Mouse (Mus musculus) MEL (cell line): ENCODE measurements around the gene Shroom2. TPM values are rescaled to one million over a fixed set of nuclear protein-coding genes. Genes with fewer than 3 reads are reported as not detected.

Source experiments
- DNase-seq: peaks from one replicate; pipeline ENCODE4 v3.0.0; 2011; ENCODE audit warnings: low read depth, low spot score
- H3K27ac ChIP-seq: 2 replicates; pipeline ENCODE4 v1.5.1; 2012; ENCODE audit warnings: low read depth, mild to moderate bottlenecking, control low read depth, low read length, moderate library complexity; ENCODE audit not compliant: control insufficient read depth
- H3K27me3 ChIP-seq, 2 experiments: fragments of 150-350 bp in 1 of 2; sonication (generic) in 1 of 2; 2 replicates each; pipeline ENCODE4 v1.6.1; 2012; ENCODE audit warnings: low read length in 2 of 2, mild to moderate bottlenecking in 2 of 2, improper control_type of control experiment in 1 of 2, moderate library complexity in 1 of 2; ENCODE audit not compliant: insufficient read depth in 2 of 2, control insufficient read depth in 1 of 2
- H3K36me3 ChIP-seq, 2 experiments: 2 replicates each; pipeline ENCODE4 v1.6.1; 2012 to 2014; ENCODE audit warnings: low read length in 2 of 2, improper control_type of control experiment in 1 of 2, inconsistent platforms in 1 of 2, mild to moderate bottlenecking in 1 of 2; ENCODE audit not compliant: insufficient read depth in 2 of 2, control insufficient read depth in 1 of 2
- H3K4me1 ChIP-seq, 2 experiments: fragments of 150-350 bp in 1 of 2; sonication (generic) in 1 of 2; 2 replicates each; pipeline ENCODE4 v1.6.1; 2012; ENCODE audit warnings: low read length in 2 of 2, improper control_type of control experiment in 1 of 2, mild to moderate bottlenecking in 1 of 2; ENCODE audit not compliant: insufficient read depth in 2 of 2, control insufficient read depth in 1 of 2
- H3K4me3 ChIP-seq, 2 experiments: fragments of 150-350 bp in 1 of 2; sonication (generic) in 1 of 2; 2 replicates each; pipeline ENCODE4 v1.5.1; 2012; ENCODE audit warnings: low read depth in 2 of 2, low read length in 2 of 2, mild to moderate bottlenecking in 2 of 2, moderate library complexity in 2 of 2, control low read depth in 1 of 2, improper control_type of control experiment in 1 of 2; ENCODE audit not compliant: control insufficient read depth in 1 of 2, insufficient read depth in 1 of 2
- H3K79me2 ChIP-seq: 2 replicates; pipeline ENCODE4 v1.6.1; 2012; ENCODE audit warnings: mild to moderate bottlenecking, low read length, moderate library complexity; ENCODE audit not compliant: control insufficient read depth, poor library complexity, insufficient read depth
- H3K9ac ChIP-seq: 2 replicates; pipeline ENCODE4 v1.6.1; 2012; ENCODE audit warnings: low read depth, mild to moderate bottlenecking, control low read depth, low read length, moderate library complexity; ENCODE audit not compliant: control insufficient read depth, poor library complexity, severe bottlenecking
- H3K9me3 ChIP-seq: fragments of 150-350 bp; sonication (generic); replicated peaks from 2 replicates; pipeline ENCODE4 v1.6.1; 2012; ENCODE audit warnings: mild to moderate bottlenecking, low read length, improper control_type of control experiment, moderate library complexity; ENCODE audit not compliant: insufficient read depth
- CTCF ChIP-seq, 3 experiments: IDR thresholded peaks in 2 of 3; conservative IDR thresholded peaks in 1 of 3; 2 replicates each; pipeline ENCODE4 v1.5.1; 2011 to 2012; ENCODE audit warnings: low read length in 3 of 3, low read depth in 2 of 3, mild to moderate bottlenecking in 2 of 3, improper control_type of control experiment in 1 of 3, inconsistent platforms in 1 of 3, mixed read lengths in 1 of 3, moderate library complexity in 1 of 3; ENCODE audit not compliant: control insufficient read depth in 1 of 3, insufficient read depth in 1 of 3, poor library complexity in 1 of 3, severe bottlenecking in 1 of 3
- HCFC1 ChIP-seq: IDR thresholded peaks from 2 replicates; pipeline ENCODE4 v1.6.1; 2012; ENCODE audit warnings: low read depth, mild to moderate bottlenecking, inconsistent platforms, low read length, improper control_type of control experiment, moderate library complexity
- JUND ChIP-seq: IDR thresholded peaks from 2 replicates; pipeline ENCODE4 v1.6.1; 2011; ENCODE audit warnings: low read depth, mild to moderate bottlenecking, improper control_type of control experiment, low read length
- KAT2A ChIP-seq: conservative IDR thresholded peaks from 2 replicates; pipeline ENCODE4 v1.6.1; 2012; ENCODE audit warnings: low read depth, low read length, improper control_type of control experiment, inconsistent platforms
- MEF2A ChIP-seq: IDR thresholded peaks from 2 replicates; pipeline ENCODE4 v1.6.1; 2014; ENCODE audit warnings: low read depth, mild to moderate bottlenecking, inconsistent platforms, low read length, improper control_type of control experiment; ENCODE audit not compliant: poor library complexity, insufficient replicate concordance, severe bottlenecking; ENCODE audit errors: extremely low read depth
- MYB ChIP-seq: IDR thresholded peaks from 2 replicates; pipeline ENCODE4 v1.6.1; 2011; ENCODE audit warnings: mild to moderate bottlenecking, low read depth, low read length, improper control_type of control experiment
- POLR2AphosphoS5 ChIP-seq: IDR thresholded peaks from 2 replicates; pipeline ENCODE4 v1.6.1; 2012; ENCODE audit warnings: low read depth, borderline replicate concordance, mild to moderate bottlenecking, inconsistent platforms, low read length, moderate library complexity, mixed read lengths
- RAD21 ChIP-seq: IDR thresholded peaks from 2 replicates; pipeline ENCODE4 v1.6.1; 2011; ENCODE audit warnings: mild to moderate bottlenecking, low read depth, low read length, improper control_type of control experiment
- SMC3 ChIP-seq: IDR thresholded peaks from 2 replicates; pipeline ENCODE4 v1.6.1; 2011; ENCODE audit warnings: low read depth, low read length, improper control_type of control experiment
- UBTF ChIP-seq: IDR thresholded peaks from 2 replicates; pipeline ENCODE4 v1.6.1; 2012; ENCODE audit warnings: low read depth, mild to moderate bottlenecking, inconsistent platforms, low read length, improper control_type of control experiment, moderate library complexity, borderline replicate concordance; ENCODE audit not compliant: insufficient read depth
- ZC3H11A ChIP-seq: IDR thresholded peaks from 2 replicates; pipeline ENCODE4 v1.6.1; 2012; ENCODE audit warnings: low read depth, mild to moderate bottlenecking, inconsistent platforms, low read length, improper control_type of control experiment
- ZMIZ1 ChIP-seq: IDR thresholded peaks from 2 replicates; pipeline ENCODE4 v1.6.1; 2012; ENCODE audit warnings: low read depth, mild to moderate bottlenecking, inconsistent platforms, low read length, improper control_type of control experiment, moderate library complexity
- polyA plus RNA-seq, 2 experiments: library from polyadenylated mRNA; stranded (reverse) in 1 of 2; unstranded in 1 of 2; fragments of >175 nt in 1 of 2; fragments of >200 nt in 1 of 2; gene quantifications; 2 replicates each; pipeline versions ENCODE4 v1.2.1 to v1.2.4; 2012; ENCODE audit warnings: low replicate concordance in 2 of 2, low read depth in 1 of 2; ENCODE audit not compliant: insufficient read length in 2 of 2, insufficient read depth in 1 of 2, missing spikeins in 1 of 2
- total RNA-seq: library from RNA; depleted of rRNA; stranded (reverse); fragments of 300-350 nt; gene quantifications from 2 replicates; pipeline ENCODE4 v1.2.3, GENCODE M21; 2012; rRNA removed

Shroom2 gene
- total and polyA plus RNA-seq, 3 experiments: not detected

DNA sequence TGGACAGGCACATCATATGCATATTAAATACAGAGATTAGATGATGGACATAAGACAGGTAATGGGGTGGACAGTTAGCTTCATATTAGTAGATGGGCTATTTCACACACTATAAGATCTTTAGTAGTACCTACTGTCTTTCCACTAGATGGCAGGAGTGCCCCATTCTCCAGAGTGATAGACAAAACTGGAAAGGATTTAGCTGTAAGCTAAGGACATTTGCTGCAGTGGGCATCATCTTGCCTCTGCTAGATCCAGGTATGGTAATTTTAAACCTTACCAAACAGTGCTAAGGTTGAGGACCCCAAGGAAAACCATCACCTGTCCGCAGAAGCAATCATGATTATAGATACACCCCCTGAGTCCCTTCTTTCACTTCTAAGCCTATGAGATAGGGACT, 150.8 kb downstream of the Shroom2 start:
- H3K36me3 ChIP-seq: no peaks in the 10 kb centered on the region
- H3K4me3 ChIP-seq: no peak overlapping the region
- no peak overlapping the region for H3K9ac ChIP-seq
- peak; percentile 12 for DNase-seq
- H3K27ac ChIP-seq: no peak overlapping the region
- H3K79me2 ChIP-seq: no peaks in the 10 kb centered on the region
- H3K27me3 ChIP-seq: no peaks in the 10 kb centered on the region
- no peaks in the 10 kb centered on the region for H3K4me1 ChIP-seq
- no peak for TF ChIP-seq ZC3H11A
- peak in 2 of 3 experiments; percentile 13 to 45; a peak in 2 of 6 replicates for TF ChIP-seq CTCF (IDR thresholded peaks at IDR 0.05 in 2 of 3, conservative IDR thresholded peaks at IDR 0.05 in 1 of 3; ENCODE audit: control insufficient read depth in 1 of 3, insufficient read depth in 1 of 3, low read depth in 2 of 3, low read length in 3 of 3, poor library complexity in 1 of 3, severe bottlenecking in 1 of 3)
- TF ChIP-seq UBTF: no peak
- TF ChIP-seq KAT2A: no peak
- TF ChIP-seq HCFC1: no peak
- no peak for TF ChIP-seq MEF2A
- TF ChIP-seq RAD21: peak; percentile 39
- peak; percentile 22; the same call in 1 of the 2 replicates for TF ChIP-seq SMC3
- no peak for TF ChIP-seq MYB
- no peaks in the 10 kb centered on the region for H3K9me3 ChIP-seq

DNA sequence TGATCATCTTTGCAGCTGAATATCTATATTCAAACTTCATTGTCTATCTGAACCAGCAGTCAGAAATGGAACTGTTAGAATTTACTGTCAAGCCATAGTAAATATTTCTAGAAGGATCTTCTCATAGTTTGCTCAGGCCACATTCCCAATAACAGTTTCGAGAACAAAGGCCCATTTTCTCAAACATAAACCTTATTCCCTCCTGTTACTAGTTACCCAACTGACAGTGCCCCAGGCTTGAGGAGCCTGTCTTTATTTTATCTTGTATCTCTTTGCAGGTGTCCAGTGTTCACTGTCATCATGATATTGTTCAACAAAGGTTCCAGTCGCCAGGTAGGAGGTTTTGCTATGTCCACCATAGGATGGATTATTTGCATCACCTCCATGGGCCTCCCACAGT, 206.2 kb downstream of the Shroom2 start, which contains the start of gene Cldn34a:
TSS of gene Cldn34a (plus strand) at position 301 of the 400 bp plus-strand sequence.
- Histone ChIP-seq H3K27ac (no peak within 1 kb of the TSS), H3K9me3 (no peaks in the 10 kb centered on the region), H3K27me3 (no peaks in the 10 kb centered on the region), H3K9ac (no peak within 1 kb of the TSS), H3K4me3 (no peak within 1 kb of the TSS), H3K79me2 (no peaks in the 10 kb centered on the region), H3K4me1 (no peaks in the 10 kb centered on the region), H3K36me3 (no peaks in the 10 kb centered on the region)
- no peak for TF ChIP-seq ZMIZ1
- no peak for TF ChIP-seq POLR2AphosphoS5
- TF ChIP-seq JUND: no peak
- DNase-seq: no peak

Other genes with a start within 250 kb of the Shroom2 start
- not detected in 2 replicates for gene Cldn34a, start 206.1 kb downstream of the Shroom2 start, total RNA-seq
- not detected for gene Cldn34a, start 206.1 kb downstream of the Shroom2 start, polyA plus RNA-seq
- not detected in 2 replicates for gene Gpr143, start 12.5 kb upstream of the Shroom2 start, total RNA-seq
- gene Gpr143, start 12.5 kb upstream of the Shroom2 start, polyA plus RNA-seq: not detected
- not detected in 2 replicates for gene Usp51, start 237.0 kb upstream of the Shroom2 start, total RNA-seq
- gene Usp51, start 237.0 kb upstream of the Shroom2 start, polyA plus RNA-seq: not detected